Mouse (Mus musculus) embryonic fibroblast, embryonic 13.5 days (primary cell): ENCODE measurements around the gene Ldlr.

Experiments used
- CTCF ChIP-seq: IDR thresholded peaks from 2 replicates; pipeline ENCODE4 v1.5.1; 2011; ENCODE audit warnings: mild to moderate bottlenecking, control low read depth, low read length, moderate library complexity, borderline replicate concordance; ENCODE audit not compliant: insufficient read depth
- POLR2A ChIP-seq: IDR thresholded peaks from 2 replicates; pipeline ENCODE4 v1.6.1; 2011; ENCODE audit warnings: low read depth, mild to moderate bottlenecking, control low read depth, low read length, moderate library complexity

- TF ChIP-seq CTCF = no peak
- no peak for TF ChIP-seq POLR2A
Observed at GRCm38 (mm10) chr9:21677706-21678105, 45.6 kb upstream of the Ldlr start.
